Mouse (Mus musculus): ENCODE measurements at regions not wholly inside any gene's neighbourhood (a gene's known extent, or its start where the extent isn't known, plus 50 kb on each side); places are given as distances from the start of the nearest gene placed in this dataset.
"Not testable (repeated sequence)": the region's sequence is repeated elsewhere in the genome, so short reads cannot be mapped to it uniquely, and the experiment has no call there.

DNA sequence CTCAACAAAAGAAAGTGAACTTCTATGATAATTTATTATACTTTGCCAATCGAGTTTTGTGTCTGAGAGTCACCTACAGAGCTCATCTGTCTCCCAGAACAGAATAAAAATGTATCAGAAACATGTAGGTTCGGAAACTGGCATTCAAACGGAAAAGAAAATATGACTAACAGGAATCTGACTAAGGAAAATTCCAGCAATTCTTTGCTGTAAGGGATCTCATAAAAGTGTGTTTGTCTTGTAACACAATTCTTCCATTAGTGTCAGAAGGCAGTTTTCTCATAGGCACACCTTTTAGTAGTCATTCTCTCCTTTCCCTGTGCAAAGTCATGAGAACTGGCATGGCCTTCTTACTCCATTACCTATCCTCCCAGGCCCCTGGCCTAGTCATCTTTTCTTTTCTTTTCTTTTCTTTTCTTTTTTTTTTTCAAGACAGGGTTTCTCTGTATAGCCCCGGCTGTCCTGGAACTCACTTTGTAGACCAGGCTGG lies 3490.9 kb downstream of the 9330182O14Rik start:
- 79% methylated on average over 4 of the region's 4 CpGs for WGBS
- H3K4me3 ChIP-seq (ENCODE audit: low read depth, low read length) = no peak overlapping the region

DNA sequence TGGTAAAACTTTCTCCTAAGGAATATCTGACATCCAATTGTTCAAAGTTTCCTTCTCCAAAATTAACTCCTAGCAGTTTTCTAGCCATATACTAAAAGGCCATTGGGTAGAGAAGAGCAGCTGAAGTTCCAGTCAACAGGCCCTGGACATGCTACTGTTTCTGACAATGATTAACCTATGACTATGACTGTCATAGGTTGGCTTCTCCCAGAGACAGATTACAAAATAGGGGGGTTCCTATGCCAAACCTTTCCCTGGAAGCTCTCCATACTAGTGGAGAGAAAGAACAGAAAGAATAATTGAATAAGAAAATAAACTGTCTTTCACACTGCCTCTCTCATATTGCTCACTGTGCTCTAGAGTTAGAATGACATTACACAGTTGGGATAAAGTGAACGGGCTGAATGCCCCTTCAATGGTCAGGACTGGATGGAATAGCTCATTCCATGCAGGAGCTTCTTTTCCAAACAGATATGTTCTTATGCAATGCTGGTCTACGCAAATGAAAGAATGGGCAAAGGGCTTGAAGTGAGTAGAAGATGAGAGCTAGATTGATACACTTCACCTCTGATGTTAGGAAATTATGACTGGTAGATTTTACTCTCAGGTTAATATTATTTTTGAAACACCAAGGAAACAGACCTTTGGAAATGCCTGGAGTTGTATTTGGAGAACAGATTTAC lies 3516.8 kb downstream of the 9330182O14Rik start:
- Histone ChIP-seq H3K4me1 (ENCODE audit: control insufficient read depth, insufficient read depth, low read length) (no peaks in the 10 kb centered on the region), H3K27ac (replicated peaks; ENCODE audit: low read depth, low read length) (no peak overlapping the region), H3K4me3 (ENCODE audit: low read depth, low read length) (no peak overlapping the region), H3K9ac (replicated peaks; ENCODE audit: low read length) (no peak overlapping the region), H3K9me3 (replicated peaks; ENCODE audit: control insufficient read depth, low read length) (no peaks in the 10 kb centered on the region), H3K27me3 (ENCODE audit: control insufficient read depth, insufficient read depth, low read length) (no peaks in the 10 kb centered on the region), H3K4me2 (ENCODE audit: low read depth, low read length) (no peak overlapping the region), H3K36me3 (replicated peaks; ENCODE audit: control insufficient read depth, insufficient read depth, low read depth, low read length) (no peaks in the 10 kb centered on the region)
- WGBS = 84% methylated on average over 2 of the region's 2 CpGs
- ATAC-seq (replicated peaks; ENCODE audit: insufficient number of reproducible peaks, low FRiP score, low TSS enrichment, low read depth) (no peak), DNase-seq (ENCODE audit: low spot score) (no peak)

More for the DNA sequence above, 3490.9 kb downstream of the 9330182O14Rik start:
- H3K27ac ChIP-seq (replicated peaks; ENCODE audit: low read depth, low read length) = no peak overlapping the region
- no peaks in the 10 kb centered on the region for H3K36me3 ChIP-seq (replicated peaks; ENCODE audit: control insufficient read depth, insufficient read depth, low read depth, low read length)
- H3K9ac ChIP-seq (replicated peaks; ENCODE audit: low read length) = no peak overlapping the region
- H3K27me3 ChIP-seq (ENCODE audit: control insufficient read depth, insufficient read depth, low read length) = no peaks in the 10 kb centered on the region
- H3K4me2 ChIP-seq (ENCODE audit: low read depth, low read length) = no peak overlapping the region
- no peaks in the 10 kb centered on the region for H3K9me3 ChIP-seq (replicated peaks; ENCODE audit: control insufficient read depth, low read length)
- no peaks in the 10 kb centered on the region for H3K4me1 ChIP-seq (ENCODE audit: control insufficient read depth, insufficient read depth, low read length)
- no peak for DNase-seq (ENCODE audit: low spot score)
- no peak for ATAC-seq (replicated peaks; ENCODE audit: insufficient number of reproducible peaks, low FRiP score, low TSS enrichment, low read depth)

DNA sequence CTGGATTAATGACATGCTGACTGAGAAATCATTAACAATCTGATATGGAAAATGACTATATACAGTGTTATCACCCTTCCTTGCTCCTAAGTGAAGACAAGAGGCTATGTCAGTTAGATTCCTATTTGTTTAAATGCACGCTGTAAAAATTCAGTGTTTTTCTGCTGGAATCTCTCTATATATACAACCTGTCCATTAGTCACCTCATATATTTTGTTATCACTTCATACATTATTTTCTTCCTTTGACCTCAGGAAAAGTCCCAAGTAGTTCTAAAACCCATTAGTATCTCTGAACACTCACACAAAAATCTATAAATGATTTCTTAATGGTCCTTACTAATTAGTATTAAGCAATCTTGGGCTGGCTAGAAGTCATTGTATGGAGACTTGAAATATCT lies 3529.5 kb downstream of the 9330182O14Rik start:
- DNase-seq (ENCODE audit: low spot score) (no peak), ATAC-seq (replicated peaks; ENCODE audit: insufficient number of reproducible peaks, low FRiP score, low TSS enrichment, low read depth) (no peak)

DNA sequence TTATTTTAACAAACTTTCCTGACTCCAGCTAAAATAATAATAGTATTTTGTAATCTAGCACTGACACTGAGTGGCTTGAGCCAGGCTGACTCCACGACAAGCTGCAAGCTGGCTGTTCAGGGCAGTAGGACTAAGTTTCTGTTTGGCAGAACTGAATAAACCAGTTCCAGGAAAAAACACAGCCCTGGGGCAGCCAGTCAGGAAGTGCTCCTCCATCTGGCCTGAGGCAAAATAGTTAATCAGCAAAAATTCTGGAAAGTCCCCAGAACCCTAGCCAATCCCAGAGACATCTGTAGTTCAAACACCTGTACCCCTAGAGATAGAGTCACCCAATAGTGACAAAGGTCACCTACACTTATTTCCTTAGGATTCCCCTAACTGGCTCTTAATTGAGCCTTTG lies 3544.7 kb downstream of the 9330182O14Rik start:
- Histone ChIP-seq H3K9ac (replicated peaks; ENCODE audit: low read length) (no peak overlapping the region), H3K36me3 (replicated peaks; ENCODE audit: control insufficient read depth, insufficient read depth, low read depth, low read length) (no peaks in the 10 kb centered on the region), H3K9me3 (replicated peaks; ENCODE audit: control insufficient read depth, low read length) (no peaks in the 10 kb centered on the region), H3K27ac (replicated peaks; ENCODE audit: low read depth, low read length) (no peak overlapping the region), H3K4me2 (ENCODE audit: low read depth, low read length) (no peak overlapping the region), H3K4me1 (ENCODE audit: control insufficient read depth, insufficient read depth, low read length) (no peaks in the 10 kb centered on the region), H3K4me3 (ENCODE audit: low read depth, low read length) (no peak overlapping the region), H3K27me3 (ENCODE audit: control insufficient read depth, insufficient read depth, low read length) (no peaks in the 10 kb centered on the region)
- 29% methylated on average over 1 of the region's 1 CpGs for WGBS
- no peak for ATAC-seq (replicated peaks; ENCODE audit: insufficient number of reproducible peaks, low FRiP score, low TSS enrichment, low read depth)
- DNase-seq (ENCODE audit: low spot score) = peak; percentile 18

More for the DNA sequence above, 3529.5 kb downstream of the 9330182O14Rik start:
- Histone ChIP-seq H3K36me3 (replicated peaks; ENCODE audit: control insufficient read depth, insufficient read depth, low read depth, low read length) (no peaks in the 10 kb centered on the region), H3K4me3 (ENCODE audit: low read depth, low read length) (no peak overlapping the region), H3K4me1 (ENCODE audit: control insufficient read depth, insufficient read depth, low read length) (no peaks in the 10 kb centered on the region), H3K4me2 (ENCODE audit: low read depth, low read length) (no peak overlapping the region), H3K27ac (replicated peaks; ENCODE audit: low read depth, low read length) (no peak overlapping the region), H3K27me3 (ENCODE audit: control insufficient read depth, insufficient read depth, low read length) (no peaks in the 10 kb centered on the region), H3K9me3 (replicated peaks; ENCODE audit: control insufficient read depth, low read length) (no peaks in the 10 kb centered on the region), H3K9ac (replicated peaks; ENCODE audit: low read length) (no peak overlapping the region)
- 75% methylated on average over 1 of the region's 1 CpGs for WGBS

DNA sequence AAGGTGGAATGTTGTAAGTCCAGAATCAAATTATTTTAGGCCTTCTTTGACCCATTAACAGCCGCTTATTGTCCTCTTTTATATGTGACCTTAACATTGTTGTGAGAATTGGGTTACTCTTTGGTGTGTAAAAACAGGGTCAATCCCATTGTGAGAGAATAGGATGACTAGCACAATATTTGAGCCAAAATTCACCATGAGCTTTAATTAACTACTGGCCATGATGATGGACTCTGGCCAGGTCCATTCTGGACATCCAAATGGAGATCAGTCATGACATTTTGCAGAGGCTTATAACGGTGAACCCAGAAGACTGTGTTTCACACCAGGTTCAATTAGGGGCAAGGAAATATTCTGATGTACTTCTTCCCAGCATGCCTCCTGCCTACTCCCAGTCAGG lies 3548.0 kb downstream of the 9330182O14Rik start:
- no peaks in the 10 kb centered on the region for H3K4me1 ChIP-seq (ENCODE audit: control insufficient read depth, insufficient read depth, low read length)
- no peaks in the 10 kb centered on the region for H3K36me3 ChIP-seq (replicated peaks; ENCODE audit: control insufficient read depth, insufficient read depth, low read depth, low read length)
- H3K9ac ChIP-seq (replicated peaks; ENCODE audit: low read length) = no peak overlapping the region
- H3K27ac ChIP-seq (replicated peaks; ENCODE audit: low read depth, low read length) = no peak overlapping the region
- H3K4me2 ChIP-seq (ENCODE audit: low read depth, low read length) = no peak overlapping the region
- no peak for DNase-seq (ENCODE audit: low spot score)
- H3K27me3 ChIP-seq (ENCODE audit: control insufficient read depth, insufficient read depth, low read length) = no peaks in the 10 kb centered on the region
- H3K9me3 ChIP-seq (replicated peaks; ENCODE audit: control insufficient read depth, low read length) = no peaks in the 10 kb centered on the region
- WGBS = 91% methylated on average over 2 of the region's 2 CpGs
- no peak overlapping the region for H3K4me3 ChIP-seq (ENCODE audit: low read depth, low read length)
- ATAC-seq (replicated peaks; ENCODE audit: insufficient number of reproducible peaks, low FRiP score, low TSS enrichment, low read depth) = no peak

DNA sequence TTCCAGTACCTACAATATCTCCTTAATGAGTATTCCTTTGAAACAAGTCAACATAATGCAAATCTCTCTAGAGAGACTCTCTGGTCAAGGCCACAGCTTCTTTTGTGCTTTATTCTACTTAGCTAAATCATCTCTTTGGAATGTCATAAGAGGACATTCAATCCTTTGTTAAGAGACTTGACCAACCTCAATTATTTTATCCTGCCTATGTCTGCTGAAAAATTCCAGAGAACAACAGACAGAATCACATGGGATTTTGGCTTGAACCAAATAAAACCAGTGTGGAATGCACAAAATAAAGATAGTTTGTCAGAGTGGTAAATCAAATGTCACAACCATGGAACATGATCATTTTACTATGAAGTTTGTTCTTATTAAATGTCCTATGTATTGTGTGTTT lies 3557.8 kb downstream of the 9330182O14Rik start:
- not testable (repeated sequence) for H3K27ac ChIP-seq (replicated peaks; ENCODE audit: low read depth, low read length); H3K36me3 ChIP-seq (replicated peaks; ENCODE audit: control insufficient read depth, insufficient read depth, low read depth, low read length); ATAC-seq (replicated peaks; ENCODE audit: insufficient number of reproducible peaks, low FRiP score, low TSS enrichment, low read depth); H3K4me2 ChIP-seq (ENCODE audit: low read depth, low read length); H3K9me3 ChIP-seq (replicated peaks; ENCODE audit: control insufficient read depth, low read length); H3K4me1 ChIP-seq (ENCODE audit: control insufficient read depth, insufficient read depth, low read length); DNase-seq (ENCODE audit: low spot score); H3K27me3 ChIP-seq (ENCODE audit: control insufficient read depth, insufficient read depth, low read length); H3K4me3 ChIP-seq (ENCODE audit: low read depth, low read length); H3K9ac ChIP-seq (replicated peaks; ENCODE audit: low read length)

DNA sequence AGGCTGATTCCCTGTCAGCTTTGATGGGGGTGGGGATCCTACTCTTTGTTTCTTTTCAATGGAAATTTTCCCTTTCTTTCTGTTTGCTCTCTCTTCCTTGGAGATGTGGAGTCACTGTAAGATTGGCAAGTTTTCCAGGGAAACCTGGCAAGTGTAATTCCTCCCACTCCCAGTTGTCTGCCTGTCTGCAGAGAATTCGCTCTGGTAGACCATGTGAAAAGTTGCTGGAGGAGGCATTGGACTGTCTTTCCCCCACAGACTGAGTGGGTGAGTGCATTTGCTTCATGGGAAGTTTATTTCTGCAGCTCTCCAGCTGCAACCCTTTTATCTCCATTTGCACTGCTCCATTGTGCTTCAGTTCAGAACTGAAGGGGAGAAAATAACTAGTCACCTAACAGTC lies 3561.3 kb downstream of the 9330182O14Rik start:
- Histone ChIP-seq H3K9me3 (replicated peaks; ENCODE audit: control insufficient read depth, low read length) (no peaks in the 10 kb centered on the region), H3K4me3 (ENCODE audit: low read depth, low read length) (no peak overlapping the region), H3K27ac (replicated peaks; ENCODE audit: low read depth, low read length) (no peak overlapping the region), H3K4me2 (ENCODE audit: low read depth, low read length) (no peak overlapping the region), H3K9ac (replicated peaks; ENCODE audit: low read length) (no peak overlapping the region), H3K4me1 (ENCODE audit: control insufficient read depth, insufficient read depth, low read length) (no peaks in the 10 kb centered on the region), H3K36me3 (replicated peaks; ENCODE audit: control insufficient read depth, insufficient read depth, low read depth, low read length) (no peaks in the 10 kb centered on the region), H3K27me3 (ENCODE audit: control insufficient read depth, insufficient read depth, low read length) (no peaks in the 10 kb centered on the region)
- WGBS = 56% methylated on average over 1 of the region's 1 CpGs
- no peak for DNase-seq (ENCODE audit: low spot score)
- ATAC-seq (replicated peaks; ENCODE audit: insufficient number of reproducible peaks, low FRiP score, low TSS enrichment, low read depth) = no peak

DNA sequence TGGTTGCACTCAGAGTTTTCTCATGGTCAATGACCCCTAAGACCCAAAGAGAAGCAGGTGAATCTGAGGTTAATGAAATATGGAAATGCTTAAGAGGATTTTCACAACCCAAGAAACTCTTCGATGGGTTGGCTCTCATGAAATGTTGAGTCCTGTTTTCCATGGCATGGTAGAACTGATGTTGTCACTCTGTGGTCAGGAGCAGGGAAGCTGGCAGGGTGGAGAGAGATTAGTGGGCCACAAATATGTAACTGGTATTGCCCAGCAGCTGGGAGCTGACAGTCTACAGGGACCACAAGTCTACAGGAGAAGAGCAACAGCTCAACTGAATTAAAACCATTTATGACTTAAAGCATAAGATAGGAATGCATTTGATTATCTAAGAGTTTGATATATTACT lies 3582.9 kb downstream of the 9330182O14Rik start:
- no peak for ATAC-seq (replicated peaks; ENCODE audit: insufficient number of reproducible peaks, low FRiP score, low TSS enrichment, low read depth)
- H3K9me3 ChIP-seq (replicated peaks; ENCODE audit: control insufficient read depth, low read length) = no peaks in the 10 kb centered on the region
- H3K9ac ChIP-seq (replicated peaks; ENCODE audit: low read length) = no peak overlapping the region
- no peaks in the 10 kb centered on the region for H3K36me3 ChIP-seq (replicated peaks; ENCODE audit: control insufficient read depth, insufficient read depth, low read depth, low read length)
- no peak for DNase-seq (ENCODE audit: low spot score)
- H3K4me3 ChIP-seq (ENCODE audit: low read depth, low read length) = no peak overlapping the region
- no peak overlapping the region for H3K27ac ChIP-seq (replicated peaks; ENCODE audit: low read depth, low read length)
- H3K27me3 ChIP-seq (ENCODE audit: control insufficient read depth, insufficient read depth, low read length) = no peaks in the 10 kb centered on the region
- WGBS = 89% methylated on average over 1 of the region's 1 CpGs
- no peaks in the 10 kb centered on the region for H3K4me1 ChIP-seq (ENCODE audit: control insufficient read depth, insufficient read depth, low read length)
- H3K4me2 ChIP-seq (ENCODE audit: low read depth, low read length) = no peak overlapping the region
